Mouse (Mus musculus) kidney, postnatal 36 days (tissue): ENCODE results near the gene Fcf1.

Experiments used
- DNase-seq, 2 experiments: peaks; one replicate each; pipeline ENCODE4 v3.0.0; 2021 to 2022; ENCODE audit warnings: mixed read lengths in 2 of 2

Fcf1 gene

GRCm38 (mm10) chr12:84970428-84971096 lies at the start of gene Fcf1, which contains the start of gene Arel1:
Fcf1 (plus strand) TSS chr12:84970897.
Arel1 (minus strand) TSS chr12:84970900.
- peak; percentile 93 to 94 for DNase-seq

GRCm38 (mm10) chr12:84921881-84922419 lies 48.7 kb upstream of the Fcf1 start:
- DNase-seq: no peak

DNA sequence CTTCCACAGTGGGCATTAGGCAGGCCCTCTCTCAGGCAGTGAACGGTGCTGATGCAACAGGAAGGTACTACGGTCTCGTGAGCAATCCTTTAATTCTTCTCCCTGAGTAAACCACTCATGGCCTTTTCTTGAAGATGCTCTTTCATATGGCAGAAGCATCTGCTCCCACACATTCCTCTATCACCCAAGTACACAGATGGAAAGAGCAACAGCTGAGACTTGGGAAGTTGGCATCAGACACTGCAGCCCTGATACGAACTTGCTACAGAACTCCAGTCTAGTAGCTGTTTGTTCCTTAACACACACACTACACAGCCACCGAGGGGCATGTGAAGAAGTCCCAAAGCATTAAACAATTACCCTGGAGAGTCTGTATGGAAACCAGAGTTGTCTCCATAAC lies 46.4 kb upstream of the Fcf1 start:
- no peak for DNase-seq

DNA sequence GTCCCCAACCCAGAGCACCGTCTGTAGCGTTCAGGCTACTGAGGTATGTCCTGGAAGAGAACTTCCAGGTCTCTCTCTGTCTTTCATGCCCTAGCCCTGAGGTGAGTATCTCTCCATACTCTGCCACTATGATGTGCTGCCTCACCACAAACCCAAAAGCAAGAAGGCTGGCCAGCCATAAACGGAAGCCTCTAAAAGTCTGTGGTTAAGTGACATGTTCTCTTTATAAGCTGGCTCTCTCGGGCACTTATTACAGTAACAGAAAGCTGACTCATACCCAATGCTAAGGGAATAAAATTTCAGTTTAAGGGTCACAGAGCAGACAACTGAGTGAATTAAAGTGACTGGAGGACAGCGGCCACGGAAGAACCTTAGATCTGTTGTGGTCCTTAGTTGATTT lies 44.2 kb upstream of the Fcf1 start:
- DNase-seq: no peak

- DNase-seq: no peak
Measured at GRCm38 (mm10) chr12:84932210-84932609, 38.5 kb upstream of the Fcf1 start.

- no peak for DNase-seq
Measured at GRCm38 (mm10) chr12:84935343-84935742, 35.4 kb upstream of the Fcf1 start.

DNA sequence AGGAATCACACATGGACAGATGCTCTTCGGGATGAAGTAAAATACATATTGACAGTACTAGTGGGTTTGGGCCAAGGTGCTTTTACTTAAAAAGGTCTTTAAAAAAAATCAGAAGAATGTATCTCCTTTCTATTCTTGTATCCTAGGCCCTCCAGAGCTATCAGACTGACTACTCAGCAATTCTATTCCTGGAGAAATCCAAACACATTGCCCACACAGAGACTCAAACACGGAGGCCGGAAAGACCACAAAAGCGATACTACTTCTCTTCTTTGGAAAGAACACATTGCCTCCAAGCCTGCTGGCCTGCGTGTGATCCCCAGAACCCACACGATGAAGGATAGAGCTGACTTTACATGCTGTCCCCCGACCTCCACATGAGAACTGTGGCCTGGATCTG lies 31.6 kb upstream of the Fcf1 start:
- no peak for DNase-seq

DNA sequence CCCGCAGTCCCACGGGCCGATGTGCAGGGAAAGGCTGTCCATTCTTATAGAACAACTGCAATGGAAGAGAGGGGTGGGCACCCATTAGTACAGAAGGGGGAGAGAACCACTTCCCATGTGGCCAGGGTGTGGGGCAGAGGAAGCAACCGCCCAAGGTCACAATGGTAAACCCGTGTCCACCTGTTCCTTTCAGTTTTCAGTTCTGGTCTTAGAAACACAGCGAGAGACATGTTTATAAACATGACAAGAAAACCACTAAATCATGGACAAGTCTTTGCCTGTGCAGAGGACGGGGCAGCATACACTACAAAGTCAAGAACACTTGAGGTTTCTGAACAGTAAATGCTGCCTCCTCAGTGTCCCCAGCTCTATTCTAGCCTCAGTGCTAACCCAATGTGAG lies 30.4 kb upstream of the Fcf1 start:
- DNase-seq: no peak

DNA sequence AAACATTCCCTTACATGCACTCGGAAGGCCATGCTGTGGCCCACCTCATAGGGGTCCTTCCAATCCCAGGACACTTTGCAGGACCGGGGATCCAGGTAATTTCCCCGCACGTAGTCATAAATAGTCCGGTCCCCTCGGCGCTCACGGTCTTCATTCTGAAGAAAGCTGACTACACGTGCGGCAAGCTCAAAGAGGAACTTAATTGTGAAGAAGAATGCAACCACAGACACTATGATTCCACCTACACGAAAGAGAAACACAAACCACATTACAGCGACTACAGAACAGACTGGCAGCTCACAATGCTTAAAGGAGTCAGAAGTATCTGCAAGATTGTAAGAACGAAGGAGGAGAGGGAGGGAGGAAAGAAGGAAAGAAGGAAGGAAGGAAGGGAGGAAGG lies 29.0 kb upstream of the Fcf1 start:
- DNase-seq: no peak

GRCm38 (mm10) chr12:84943006-84943952 lies 27.4 kb upstream of the Fcf1 start:
- no peak for DNase-seq

GRCm38 (mm10) chr12:84944150-84944812 lies 26.4 kb upstream of the Fcf1 start:
- no peak for DNase-seq

- peak in 1 of 2 experiments; percentile 5 for DNase-seq
Measured at GRCm38 (mm10) chr12:84944813-84945553, 25.7 kb upstream of the Fcf1 start.

- no peak for DNase-seq
Measured at GRCm38 (mm10) chr12:84947894-84948583, 22.7 kb upstream of the Fcf1 start.

DNA sequence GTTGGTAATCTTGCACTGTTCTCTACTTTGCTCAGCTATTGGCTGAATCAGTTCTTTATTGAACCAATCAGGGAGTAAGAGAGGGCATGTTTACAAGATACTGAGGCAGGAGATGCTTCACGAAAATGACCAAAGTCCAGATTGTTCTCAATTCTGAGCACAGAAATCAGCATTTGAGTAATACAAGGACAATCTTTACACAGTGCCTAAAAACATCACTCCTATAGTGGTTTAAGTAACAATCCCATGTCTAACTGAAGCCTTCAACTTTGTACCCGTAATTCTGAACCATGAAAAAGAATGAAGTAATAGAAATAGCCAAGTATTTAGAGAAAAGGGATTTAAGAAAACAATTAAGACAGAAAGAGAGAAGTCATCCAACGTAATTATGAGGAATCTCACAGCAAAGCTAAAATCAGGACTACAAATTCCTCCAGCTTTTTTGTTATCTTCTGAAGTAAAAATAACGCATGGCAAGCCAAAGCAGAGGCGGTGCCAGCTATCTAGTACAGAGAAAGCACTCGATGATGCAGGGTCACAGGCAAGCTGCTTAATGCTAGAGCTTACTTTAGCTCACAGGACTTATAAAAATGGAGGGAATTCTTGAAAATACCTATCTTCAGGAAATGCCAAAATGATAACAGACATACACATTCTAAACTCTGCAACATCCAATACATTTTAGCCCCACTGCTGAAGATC lies 22.0 kb upstream of the Fcf1 start:
- no peak for DNase-seq

GRCm38 (mm10) chr12:84950763-84951162 lies 19.9 kb upstream of the Fcf1 start:
- peak in 1 of 2 experiments; percentile 23 for DNase-seq

DNA sequence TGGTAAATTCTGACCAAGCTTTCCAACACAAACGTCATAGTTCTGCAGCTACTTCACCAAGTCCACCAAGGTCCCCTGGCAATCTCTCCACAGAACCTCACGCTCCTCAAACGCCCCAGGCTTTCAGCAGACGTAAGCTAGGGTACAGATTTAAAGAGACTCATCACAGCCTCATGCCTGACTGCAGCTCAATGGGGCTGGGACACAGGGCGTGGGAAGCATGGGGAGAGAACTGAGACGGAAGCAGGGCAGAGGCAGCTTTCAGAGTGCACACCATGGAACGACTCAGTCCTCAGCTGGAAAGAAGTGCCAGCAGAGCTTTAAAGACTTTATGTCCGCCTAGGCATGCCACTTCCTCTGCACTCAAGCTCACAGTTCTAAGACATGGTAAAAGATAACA lies 19.2 kb upstream of the Fcf1 start:
- DNase-seq: no peak

GRCm38 (mm10) chr12:84952351-84952750 lies 18.3 kb upstream of the Fcf1 start:
- DNase-seq: peak in 1 of 2 experiments; percentile 3

DNA sequence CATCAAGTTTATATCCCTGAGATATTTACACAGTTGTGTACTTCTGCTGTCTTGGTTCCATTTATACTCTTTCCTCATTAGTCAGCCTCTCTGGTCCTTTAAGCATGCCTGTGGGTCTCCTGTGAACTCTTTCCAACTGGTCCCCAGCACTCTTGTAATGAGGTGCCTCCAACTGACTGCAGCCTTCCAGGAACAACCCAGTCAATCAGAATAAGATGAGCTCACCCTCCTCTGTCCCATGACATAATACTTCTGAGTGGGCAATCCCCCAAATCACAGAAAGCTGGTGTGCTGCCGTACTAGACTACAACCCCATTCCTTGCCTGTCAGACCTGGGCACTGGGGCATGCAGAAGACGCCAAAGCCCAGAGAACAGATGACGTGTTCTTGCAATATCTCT lies 14.4 kb upstream of the Fcf1 start:
- DNase-seq: no peak

GRCm38 (mm10) chr12:84958794-84959356 lies 11.8 kb upstream of the Fcf1 start:
- no peak for DNase-seq

- DNase-seq: no peak
Measured at GRCm38 (mm10) chr12:84962606-84963005, 8.1 kb upstream of the Fcf1 start.
